Mouse (Mus musculus) adrenal gland, postnatal 10 days (tissue): ENCODE measurements at regions not wholly inside any gene's neighbourhood (a gene's known extent, or its start where the extent isn't known, plus 50 kb on each side); places are given as distances from the start of the nearest gene placed in this dataset. TPM values are rescaled to one million over a fixed set of nuclear protein-coding genes. Genes with fewer than 3 reads are reported as not detected.
A peak's percentile ranks its signal among the peaks of the same experiment; 100 is the strongest.

ENCODE experiments used
- DNase-seq: peaks from one replicate; pipeline ENCODE4 v3.0.0; 2021; ENCODE audit warnings: mixed read lengths
- microRNA-seq: library from miRNA; unstranded; fragments of <30 nt; microRNA quantifications from one replicate; pipeline ENCODE4 v1.2.0, GENCODE M21; 2021

- DNase-seq, result no peak
Observed at GRCm38 (mm10) chr1:82168949-82169348, 64.0 kb upstream of the Gm9747 start.

- DNase-seq, result peak; percentile 22
Observed at GRCm38 (mm10) chr1:82180427-82180826, 52.5 kb upstream of the Gm9747 start.

Small RNA genes in the stretch of these regions (microRNA-seq; reads per million reads assigned to microRNA genes)
- gene Mir6344, result not detected
